Mouse (Mus musculus) liver, embryonic 14.5 days (tissue): ENCODE measurements around the gene Gas7. TPM values are rescaled to one million over a fixed set of nuclear protein-coding genes. Genes with fewer than 3 reads are reported as not detected.
A peak's percentile ranks its signal among the peaks of the same experiment; 100 is the strongest.

Experiments
- ATAC-seq: fragments of 200-750 bp; cut with Nextera tagmentation; 2 replicates; pipeline ENCODE4 v1.8.0; 2017; ENCODE audit warnings: moderate number of reproducible peaks, mild to moderate bottlenecking, moderate library complexity; ENCODE audit not compliant: insufficient read depth
- DNase-seq, 3 experiments: peaks; one replicate each; pipeline ENCODE4 v3.0.0-alpha.2; 2012 to 2013; ENCODE audit warnings: low read depth in 3 of 3, low spot score in 3 of 3
- H3K27ac ChIP-seq: fragments of 300-500 bp; sonication (generic); 2 replicates; pipeline ENCODE4 v1.5.1; 2014; ENCODE audit warnings: moderate library complexity, mild to moderate bottlenecking, control low read depth, inconsistent platforms
- H3K27me3 ChIP-seq: fragments of 300-500 bp; sonication (generic); 2 replicates; pipeline ENCODE4 v1.6.1; 2014; ENCODE audit warnings: mild to moderate bottlenecking, low read length, moderate library complexity; ENCODE audit not compliant: control insufficient read depth, insufficient read depth
- H3K36me3 ChIP-seq: fragments of 300-500 bp; sonication (generic); replicated peaks from 2 replicates; pipeline ENCODE4 v1.6.1; 2014; ENCODE audit warnings: low read depth; ENCODE audit not compliant: control insufficient read depth, insufficient read depth
- H3K4me1 ChIP-seq, 2 experiments: fragments of 200-500 bp in 1 of 2; fragments of 300-500 bp in 1 of 2; sonication (generic) in 1 of 2; replicated peaks; 2 replicates each; pipeline ENCODE4 v1.6.1; 2012 to 2014; ENCODE audit warnings: antibody characterized with exemption in 1 of 2, inconsistent platforms in 1 of 2, low read length in 1 of 2; ENCODE audit not compliant: control insufficient read depth in 2 of 2, insufficient read depth in 2 of 2
- H3K4me2 ChIP-seq: fragments of 300-500 bp; sonication (generic); 2 replicates; pipeline ENCODE4 v1.6.1; 2014; ENCODE audit warnings: low read depth, mild to moderate bottlenecking, control low read depth, moderate library complexity
- H3K4me3 ChIP-seq, 2 experiments: fragments of 200-500 bp in 1 of 2; fragments of 300-500 bp in 1 of 2; sonication (generic) in 1 of 2; 2 replicates each; pipeline ENCODE4 v1.5.1; 2012 to 2014; ENCODE audit warnings: low read depth in 2 of 2, low read length in 2 of 2, mild to moderate bottlenecking in 2 of 2, control low read depth in 1 of 2, inconsistent platforms in 1 of 2, moderate library complexity in 1 of 2; ENCODE audit not compliant: insufficient read depth in 1 of 2
- H3K9ac ChIP-seq: fragments of 300-500 bp; sonication (generic); replicated peaks from 2 replicates; pipeline ENCODE4 v1.6.1; 2014; ENCODE audit warnings: mild to moderate bottlenecking, control low read depth, moderate library complexity
- H3K9me3 ChIP-seq: fragments of 300-500 bp; sonication (generic); 2 replicates; pipeline ENCODE4 v1.6.1; 2016; ENCODE audit warnings: low read length, mixed read lengths; ENCODE audit not compliant: control insufficient read depth
- CTCF ChIP-seq: IDR thresholded peaks from 2 replicates; pipeline ENCODE4 v1.5.1; 2016; ENCODE audit warnings: antibody characterized with exemption, low read depth, control low read depth
- EP300 ChIP-seq: IDR thresholded peaks from 2 replicates; pipeline ENCODE4 v1.6.1; 2016; ENCODE audit warnings: antibody characterized with exemption, low read depth
- WGBS: fragments of 180-500 bp; shearing (Covaris S2); extraction: QIAGEN DNeasy Blood & Tissue Kit; methylation state at CpG from one replicate; pipeline ENCODE4 v1.1.7; 2014; ENCODE audit not compliant: insufficient replicate concordance; 5-methylcytosine and 5-hydroxymethylcytosine counted together
- polyA plus RNA-seq, 2 experiments: library from polyadenylated mRNA; depleted of rRNA in 1 of 2; stranded (reverse) in 1 of 2; unstranded in 1 of 2; fragments of >200 nt; fragmentation: Nextera tagmentation in 1 of 2; extraction: Ambion mirVana in 1 of 2; gene quantifications; 2 replicates each; pipeline versions ENCODE4 v1.2.1 to v1.2.3; 2012 to 2014

Gene Gas7
- polyA plus RNA-seq (2012; rRNA removed) (0.48 and 0.49 TPM in 2 replicates), polyA plus RNA-seq (2014; fragmentation: Nextera tagmentation; extraction: Ambion mirVana) (0.77 and 1.1 TPM in 2 replicates)

DNA sequence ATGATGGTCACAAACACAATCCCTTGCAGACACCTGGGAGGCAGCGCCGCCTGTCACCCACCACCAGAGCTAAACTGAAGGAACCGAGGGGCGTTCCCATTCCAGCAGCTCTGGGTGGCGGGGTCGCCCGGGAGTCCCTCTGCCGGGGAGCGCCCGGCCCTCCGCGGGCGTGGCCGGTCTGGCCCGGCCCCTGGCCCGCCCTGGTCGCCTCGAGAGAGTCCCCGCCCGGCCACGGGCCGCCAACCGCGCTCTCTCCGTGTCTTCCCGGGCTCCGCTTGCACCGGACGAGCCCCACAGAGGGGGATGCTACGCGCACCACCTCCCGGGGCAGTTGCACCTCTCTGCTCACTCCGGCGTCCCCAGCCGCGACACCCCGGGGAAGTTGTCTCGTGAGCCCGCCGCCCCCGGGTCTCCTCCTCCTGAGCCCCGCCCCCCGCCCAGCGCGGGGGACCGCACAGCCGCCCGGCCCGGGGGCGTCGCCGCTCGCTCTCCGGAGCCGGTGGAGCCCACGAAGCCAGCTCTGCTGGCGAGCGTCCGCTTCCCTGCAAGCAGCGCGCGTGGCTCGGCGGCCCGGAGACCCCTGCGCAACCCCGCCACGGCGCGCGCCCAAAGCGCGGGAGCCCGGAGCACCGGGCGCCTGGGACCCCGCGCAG, at the start of gene Gas7:
Gene Gas7, plus strand, starts transcription at position 564 of the 653 bp plus-strand sequence.
- H3K9me3 ChIP-seq = no peaks in the 10 kb centered on the region
- peak within 1 kb of the TSS; percentile 54 to 61 for H3K4me3 ChIP-seq
- 0 out of 4 replicates have a peak, but pooled peaks cover 0 to 3% of the 10 kb centered on the region in 2 experiments for H3K4me1 ChIP-seq
- under 1% methylated on average over 66 of the region's 78 CpGs for WGBS
- peaks cover 23% of the 10 kb centered on the region for H3K27me3 ChIP-seq
- no peaks in the 10 kb centered on the region for H3K36me3 ChIP-seq
- DNase-seq = no peak
- peak; percentile 41; the same call in 1 of the 2 replicates for ATAC-seq
- TF ChIP-seq EP300 (no peak), CTCF (no peak)
- no peak within 1 kb of the TSS for H3K9ac ChIP-seq
- H3K27ac ChIP-seq = no peak within 1 kb of the TSS
- peak within 1 kb of the TSS; percentile 64 for H3K4me2 ChIP-seq

GRCm38 (mm10) chr11:67414346-67414940, 40.8 kb upstream of the Gas7 start:
- Histone ChIP-seq H3K9ac (no peak overlapping the region), H3K4me2 (no peak overlapping the region), H3K36me3 (no peaks in the 10 kb centered on the region), H3K27me3 (no peaks in the 10 kb centered on the region), H3K27ac (no peak overlapping the region), H3K4me1 (no peaks in the 10 kb centered on the region), H3K4me3 (no peak overlapping the region), H3K9me3 (no peaks in the 10 kb centered on the region)
- no peak for DNase-seq
- ATAC-seq = no peak
- WGBS = 59% methylated on average over 6 of the region's 6 CpGs
- no peak for TF ChIP-seq CTCF
- TF ChIP-seq EP300 = no peak

- DNase-seq (no peak), ATAC-seq (no peak)
- H3K4me3 ChIP-seq = no peak overlapping the region
- WGBS = 73% methylated on average over 13 of the region's 13 CpGs
- no peak overlapping the region for H3K27ac ChIP-seq
- no peak overlapping the region for H3K4me2 ChIP-seq
- TF ChIP-seq EP300 (no peak), CTCF (no peak)
- no peaks in the 10 kb centered on the region for H3K27me3 ChIP-seq
- H3K9ac ChIP-seq = no peak overlapping the region
- H3K4me1 ChIP-seq = no peaks in the 10 kb centered on the region
- no peaks in the 10 kb centered on the region for H3K36me3 ChIP-seq
- H3K9me3 ChIP-seq = no peaks in the 10 kb centered on the region
These were observed 31.7 kb upstream of the Gas7 start for GRCm38 (mm10) chr11:67423575-67423974.

DNA sequence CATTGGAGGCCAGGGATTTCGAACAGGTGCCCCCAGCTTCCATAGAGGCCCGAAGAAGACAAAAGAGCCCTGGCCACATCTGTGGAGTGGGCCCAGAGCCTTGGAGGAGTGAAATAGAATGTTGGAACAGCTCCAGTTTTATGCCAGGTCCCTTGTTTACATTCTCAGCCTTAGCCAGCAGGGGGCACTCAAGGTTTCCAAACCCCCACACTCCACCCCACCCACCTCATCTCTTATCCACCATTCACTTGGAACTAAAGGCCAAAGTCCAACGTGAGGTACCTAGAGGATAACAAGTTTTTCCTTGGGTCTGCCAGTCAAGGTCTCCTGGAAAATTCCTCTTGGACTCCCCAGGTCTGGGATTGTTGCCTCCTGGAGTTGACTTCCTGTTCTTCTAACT, 27.0 kb upstream of the Gas7 start:
- Histone ChIP-seq H3K36me3 (no peaks in the 10 kb centered on the region), H3K4me2 (no peak overlapping the region), H3K27ac (no peak overlapping the region), H3K27me3 (no peaks in the 10 kb centered on the region), H3K4me1 (no peaks in the 10 kb centered on the region), H3K4me3 (no peak overlapping the region), H3K9me3 (no peaks in the 10 kb centered on the region), H3K9ac (no peak overlapping the region)
- WGBS = 17% methylated on average over 3 of the region's 3 CpGs
- ATAC-seq (no peak), DNase-seq (peak in 1 of 3 experiments; percentile 2)
- TF ChIP-seq EP300 = no peak
- peak; percentile 61 for TF ChIP-seq CTCF

GRCm38 (mm10) chr11:67429836-67430235, 25.4 kb upstream of the Gas7 start:
- Histone ChIP-seq H3K9me3 (no peaks in the 10 kb centered on the region), H3K36me3 (no peaks in the 10 kb centered on the region), H3K9ac (no peak overlapping the region), H3K4me1 (no peaks in the 10 kb centered on the region), H3K27ac (no peak overlapping the region), H3K4me3 (no peak overlapping the region), H3K4me2 (no peak overlapping the region), H3K27me3 (no peaks in the 10 kb centered on the region)
- DNase-seq = no peak
- WGBS = 17% methylated on average over 1 of the region's 1 CpGs
- TF ChIP-seq EP300 = no peak
- no peak for TF ChIP-seq CTCF
- ATAC-seq = no peak
